Mouse (Mus musculus): Measurements from ENCODE around the gene Zcchc9. TPM values are rescaled to one million over a fixed set of nuclear protein-coding genes. Genes with fewer than 3 reads are reported as not detected.
A peak's percentile ranks its signal among the peaks of the same experiment; 100 is the strongest.

The Zcchc9 gene
- 10 to 100 TPM; 14.3 to 19.2 TPM for total RNA-seq (2021)
- long read RNA-seq, experiment 1, transcript Zcchc9-201 (6 exons, 1,541 nt), result major isoform, 10 of 22 reads
- long read RNA-seq, experiment 1, partial matches to known transcripts, result 5 of 22 reads
- long read RNA-seq, experiment 1, other reads (novel, unspliced or antisense), result 7 of 22 reads
- long read RNA-seq, experiment 2, transcript Zcchc9-201 (6 exons, 1,541 nt), result major isoform, 13 of 23 reads
- long read RNA-seq, experiment 2, partial matches to known transcripts, result 4 of 23 reads
- long read RNA-seq, experiment 2, other reads (novel, unspliced or antisense), result 6 of 23 reads

GRCm38 (mm10) chr13:91807155-91807839 is at the start of gene Zcchc9:
TSS of gene Zcchc9 (minus strand) at chr13:91807705.
- DNase-seq (ENCODE audit: extremely low spot score in 1 of 2, low spot score in 2 of 2), result peak; percentile 88 to 90
- Histone ChIP-seq H3K27ac (peak within 1 kb of the TSS; percentile 98), H3K4me3 (peak within 1 kb of the TSS; percentile 88)
- intact Hi-C loops (cut with DNase I), result loop anchor here (5.0 kb wide), 3 partner anchors 65 to 880 kb away; no protein-coding TSS in a partner anchor
- peak; percentile 26 for TF ChIP-seq CTCF (IDR thresholded peaks at IDR 0.05)

- DNase-seq (ENCODE audit: extremely low spot score in 1 of 2, low spot score in 2 of 2), result no peak
- intact Hi-C loops (cut with DNase I), result no loop called here
Observed at GRCm38 (mm10) chr13:91854412-91854811, 46.9 kb upstream of the Zcchc9 start.

GRCm38 (mm10) chr13:91827876-91828275 is 20.4 kb upstream of the Zcchc9 start:
- intact Hi-C loops (cut with DNase I), result no loop called here
- no peak for DNase-seq (ENCODE audit: extremely low spot score in 1 of 2, low spot score in 2 of 2)
- no peak for TF ChIP-seq CTCF (IDR thresholded peaks at IDR 0.05)
- no peak overlapping the region for H3K27ac ChIP-seq
- H3K4me3 ChIP-seq, result no peak overlapping the region

More at GRCm38 (mm10) chr13:91854412-91854811, 46.9 kb upstream of the Zcchc9 start:
- TF ChIP-seq CTCF (IDR thresholded peaks at IDR 0.05), result no peak
- no peak overlapping the region for H3K4me3 ChIP-seq
- no peak overlapping the region for H3K27ac ChIP-seq

GRCm38 (mm10) chr13:91826066-91826465 is 18.6 kb upstream of the Zcchc9 start:
- intact Hi-C loops (cut with DNase I), result no loop called here
- no peak overlapping the region for H3K4me3 ChIP-seq
- DNase-seq (ENCODE audit: extremely low spot score in 1 of 2, low spot score in 2 of 2), result no peak
- no peak for TF ChIP-seq CTCF (IDR thresholded peaks at IDR 0.05)
- no peak overlapping the region for H3K27ac ChIP-seq

- H3K27ac ChIP-seq, result no peak overlapping the region
- no peak overlapping the region for H3K4me3 ChIP-seq
- TF ChIP-seq CTCF (IDR thresholded peaks at IDR 0.05), result no peak
- intact Hi-C loops (cut with DNase I), result no loop called here
- DNase-seq (ENCODE audit: extremely low spot score in 1 of 2, low spot score in 2 of 2), result no peak
Observed at GRCm38 (mm10) chr13:91824845-91825550, 17.5 kb upstream of the Zcchc9 start.

GRCm38 (mm10) chr13:91823735-91824134 is 16.2 kb upstream of the Zcchc9 start:
- intact Hi-C loops (cut with DNase I), result no loop called here
- no peak for TF ChIP-seq CTCF (IDR thresholded peaks at IDR 0.05)

GRCm38 (mm10) chr13:91814670-91815069 is 7.2 kb upstream of the Zcchc9 start:
- intact Hi-C loops (cut with DNase I), result no loop called here
- Histone ChIP-seq H3K27ac (no peak overlapping the region), H3K4me3 (no peak overlapping the region)
- DNase-seq (ENCODE audit: extremely low spot score in 1 of 2, low spot score in 2 of 2), result no peak
- TF ChIP-seq CTCF (IDR thresholded peaks at IDR 0.05), result no peak

More at GRCm38 (mm10) chr13:91823735-91824134, 16.2 kb upstream of the Zcchc9 start:
- DNase-seq (ENCODE audit: extremely low spot score in 1 of 2, low spot score in 2 of 2), result no peak
- Histone ChIP-seq H3K4me3 (no peak overlapping the region), H3K27ac (no peak overlapping the region)

GRCm38 (mm10) chr13:91809476-91809875 is 2.0 kb upstream of the Zcchc9 start:
- DNase-seq (ENCODE audit: extremely low spot score in 1 of 2, low spot score in 2 of 2), result no peak
- H3K4me3 ChIP-seq, result no peak overlapping the region
- peak; percentile 73 for TF ChIP-seq CTCF (IDR thresholded peaks at IDR 0.05)
- intact Hi-C loops (cut with DNase I), result loop anchor here (5.0 kb wide), 3 partner anchors 63 to 882 kb away; no protein-coding TSS in a partner anchor
- H3K27ac ChIP-seq, result no peak overlapping the region

- Histone ChIP-seq H3K27ac (peak overlapping the region; percentile 98), H3K4me3 (peak overlapping the region; percentile 88)
- intact Hi-C loops (cut with DNase I), result loop anchor here (5.0 kb wide), 3 partner anchors 64 to 881 kb away; no protein-coding TSS in a partner anchor
- no peak for TF ChIP-seq CTCF (IDR thresholded peaks at IDR 0.05)
- DNase-seq (ENCODE audit: extremely low spot score in 1 of 2, low spot score in 2 of 2), result no peak
Observed at GRCm38 (mm10) chr13:91807874-91808575, 520 bp upstream of the Zcchc9 start.

- Histone ChIP-seq H3K4me3 (no peak overlapping the region), H3K27ac (no peak overlapping the region)
- intact Hi-C loops (cut with DNase I), result no loop called here
- no peak for TF ChIP-seq CTCF (IDR thresholded peaks at IDR 0.05)
- DNase-seq (ENCODE audit: extremely low spot score in 1 of 2, low spot score in 2 of 2), result no peak
Observed at GRCm38 (mm10) chr13:91801726-91802125, 5.8 kb downstream of the Zcchc9 start.

GRCm38 (mm10) chr13:91797442-91797841 is 10.1 kb downstream of the Zcchc9 start:
- no peak overlapping the region for H3K4me3 ChIP-seq
- intact Hi-C loops (cut with DNase I), result loop anchor here (10.0 kb wide), 1 partner anchor 333 kb away; the partner anchor contains the start of gene Ssbp2
- no peak overlapping the region for H3K27ac ChIP-seq
- DNase-seq (ENCODE audit: extremely low spot score in 1 of 2, low spot score in 2 of 2), result no peak
- TF ChIP-seq CTCF (IDR thresholded peaks at IDR 0.05), result no peak

Data from left cerebral cortex, adult 2 months (tissue).